In the genomic region with DNA sequence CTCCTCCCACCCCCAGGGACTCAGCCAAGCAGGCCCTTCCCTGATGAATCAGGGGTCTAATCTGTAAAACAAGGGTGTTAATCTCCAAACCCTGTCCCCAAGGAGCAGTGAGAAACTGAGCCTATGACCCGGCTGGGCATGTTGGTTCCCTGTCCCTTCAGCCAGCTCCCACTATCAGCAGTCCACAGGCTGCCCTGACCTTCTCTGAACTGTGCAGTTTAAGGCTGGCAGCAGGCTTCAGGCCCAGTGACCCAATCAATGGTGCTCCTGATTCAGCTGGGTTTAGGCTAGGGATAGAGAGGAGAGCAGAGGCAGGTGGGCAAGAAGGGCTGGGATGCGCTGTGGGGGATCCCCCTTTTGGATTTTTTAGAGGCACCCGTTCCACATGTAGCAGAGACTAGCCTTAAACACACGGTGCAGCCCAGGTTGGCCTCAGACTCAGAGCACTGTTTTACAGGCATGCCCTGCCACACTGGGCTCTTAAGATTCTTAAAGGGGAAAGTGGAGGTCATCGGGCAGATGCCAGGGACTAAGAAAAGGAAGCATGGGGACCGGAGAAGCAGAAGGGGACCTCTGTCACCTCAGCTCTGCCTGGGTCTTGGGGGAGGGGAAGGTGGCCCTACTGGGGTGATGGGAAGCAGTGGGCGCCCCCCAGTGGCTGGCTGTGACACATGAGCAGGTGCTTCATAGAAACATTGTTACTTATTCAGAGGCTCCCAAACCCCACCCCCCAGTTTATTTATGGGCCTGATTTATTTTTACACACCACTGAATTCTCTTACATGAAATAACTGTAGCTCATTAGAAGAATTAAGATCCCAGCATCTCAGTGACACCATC, we compare ENCODE assay signal across 1 mouse cellular context.
TF ChIP-seq lines count a peak whose summit lies in the region.

No protein-coding gene starts in this region.

TF ChIP-seq in CH12.LX, 34 proteins besides CTCF, POLR2A, EP300 and RAD21 (continued from another document):
- TF ChIP-seq PAX5 (IDR thresholded peaks at IDR 0.05; ENCODE audit: low read length): no peak
- TF ChIP-seq TBP (conservative IDR thresholded peaks at IDR 0.05; ENCODE audit: low read depth, low read length): no peak
